Mouse (Mus musculus): ENCODE measurements at regions not wholly inside any gene's neighbourhood (a gene's known extent, or its start where the extent isn't known, plus 50 kb on each side); places are given as distances from the start of the nearest gene placed in this dataset.
A peak's percentile ranks its signal among the peaks of the same experiment; 100 is the strongest.

DNA sequence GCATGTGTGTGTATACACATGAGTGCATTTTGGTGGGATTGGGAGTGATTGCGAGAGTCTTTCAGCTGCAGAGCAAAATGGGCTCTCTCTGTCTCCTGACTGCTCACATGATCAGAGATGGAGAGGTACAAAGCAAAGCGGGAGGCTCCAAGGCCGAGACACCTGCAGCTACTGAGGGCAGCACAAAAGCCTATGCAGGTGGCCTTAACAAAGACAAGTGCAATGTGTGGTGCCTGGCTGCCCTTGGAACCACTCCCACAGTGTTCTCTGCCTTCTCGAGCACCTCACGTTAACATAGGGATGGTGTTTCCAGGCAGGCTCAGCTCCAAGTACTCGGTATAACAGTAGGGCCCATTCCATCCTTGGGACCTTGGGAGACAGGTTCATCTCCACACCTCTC is 539.3 kb downstream of the Med13l start:
- no peak for DNase-seq (ENCODE audit: low spot score)
- 70% methylated on average over 6 of the region's 6 CpGs for WGBS
- no peak for ATAC-seq (ENCODE audit: low read depth)

DNA sequence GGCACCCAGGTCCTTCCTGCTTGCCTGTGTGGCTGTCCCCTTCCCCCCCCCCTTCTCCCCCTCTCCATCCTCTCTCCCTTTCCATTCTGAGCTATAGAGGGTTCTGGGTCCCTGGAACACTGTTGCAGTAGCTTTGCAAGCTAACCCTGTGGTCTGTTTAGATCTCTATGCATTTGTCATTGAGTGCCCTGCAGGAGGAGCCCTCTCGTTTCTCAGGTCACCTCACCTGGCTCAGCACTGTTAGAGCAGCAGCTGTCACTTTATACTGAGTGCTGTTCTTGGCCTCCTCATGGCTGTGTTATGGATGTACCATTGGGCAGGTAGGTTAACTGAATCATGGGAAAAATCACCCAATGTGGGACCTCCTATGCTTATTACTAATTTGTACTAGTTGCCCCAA is 543.0 kb downstream of the Med13l start:
- H3K4me2 ChIP-seq (ENCODE audit: low read depth, low read length): no peak overlapping the region
- no peaks in the 10 kb centered on the region for H3K36me3 ChIP-seq (ENCODE audit: control insufficient read depth, insufficient read depth, low read length)
- H3K27ac ChIP-seq (replicated peaks; ENCODE audit: low read depth, low read length): no peak overlapping the region
- DNase-seq (ENCODE audit: low spot score): no peak
- no peaks in the 10 kb centered on the region for H3K27me3 ChIP-seq (replicated peaks; ENCODE audit: control insufficient read depth, insufficient read depth, low read length)
- no peak overlapping the region for H3K9ac ChIP-seq (ENCODE audit: low read depth, low read length)
- no peak overlapping the region for H3K4me3 ChIP-seq (ENCODE audit: low read depth, low read length)
- ATAC-seq (ENCODE audit: low read depth): no peak
- H3K4me1 ChIP-seq (ENCODE audit: control insufficient read depth, insufficient read depth, low read length): no peaks in the 10 kb centered on the region
- no peaks in the 10 kb centered on the region for H3K9me3 ChIP-seq (ENCODE audit: control insufficient read depth, low read length)
- 55% methylated on average over 1 of the region's 1 CpGs for WGBS

More for the DNA sequence above, 539.3 kb downstream of the Med13l start:
- H3K4me1 ChIP-seq (ENCODE audit: control insufficient read depth, insufficient read depth, low read length): no peaks in the 10 kb centered on the region
- H3K27ac ChIP-seq (replicated peaks; ENCODE audit: low read depth, low read length): no peak overlapping the region
- no peak overlapping the region for H3K4me3 ChIP-seq (ENCODE audit: low read depth, low read length)
- no peak overlapping the region for H3K9ac ChIP-seq (ENCODE audit: low read depth, low read length)
- H3K36me3 ChIP-seq (ENCODE audit: control insufficient read depth, insufficient read depth, low read length): no peaks in the 10 kb centered on the region
- H3K27me3 ChIP-seq (replicated peaks; ENCODE audit: control insufficient read depth, insufficient read depth, low read length): peaks cover 4% of the 10 kb centered on the region
- no peak overlapping the region for H3K4me2 ChIP-seq (ENCODE audit: low read depth, low read length)
- no peaks in the 10 kb centered on the region for H3K9me3 ChIP-seq (ENCODE audit: control insufficient read depth, low read length)

DNA sequence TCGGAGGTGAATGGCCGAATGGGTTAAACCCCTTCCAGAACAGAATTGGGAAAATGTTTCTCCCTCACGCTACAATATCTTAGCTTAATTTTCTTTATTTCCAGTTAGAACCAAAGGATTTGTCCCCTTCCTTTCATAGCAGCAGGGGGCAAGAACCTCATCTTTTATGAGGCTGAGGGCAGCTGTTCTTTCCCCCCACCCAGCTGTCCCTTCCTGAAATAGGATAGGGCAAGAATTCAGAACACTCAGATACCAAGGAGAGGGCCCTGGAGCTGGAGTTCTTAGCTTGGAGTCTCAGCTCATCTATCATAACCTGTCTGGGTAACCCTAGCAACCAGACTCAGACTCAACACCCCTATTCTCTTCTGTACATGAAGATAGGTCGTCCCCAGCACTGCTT is 547.4 kb downstream of the Med13l start:
- no peak overlapping the region for H3K4me2 ChIP-seq (ENCODE audit: low read depth, low read length)
- H3K9ac ChIP-seq (ENCODE audit: low read depth, low read length): no peak overlapping the region
- 60% methylated on average over 4 of the region's 4 CpGs for WGBS
- H3K27ac ChIP-seq (replicated peaks; ENCODE audit: low read depth, low read length): no peak overlapping the region
- DNase-seq (ENCODE audit: low spot score) (peak; percentile 20), ATAC-seq (ENCODE audit: low read depth) (no peak)
- H3K27me3 ChIP-seq (replicated peaks; ENCODE audit: control insufficient read depth, insufficient read depth, low read length): no peaks in the 10 kb centered on the region
- no peak overlapping the region for H3K4me3 ChIP-seq (ENCODE audit: low read depth, low read length)
- no peaks in the 10 kb centered on the region for H3K9me3 ChIP-seq (ENCODE audit: control insufficient read depth, low read length)
- H3K4me1 ChIP-seq (ENCODE audit: control insufficient read depth, insufficient read depth, low read length): 0 out of 2 replicates have a peak, but pooled peaks cover 5% of the 10 kb centered on the region
- no peaks in the 10 kb centered on the region for H3K36me3 ChIP-seq (ENCODE audit: control insufficient read depth, insufficient read depth, low read length)

DNA sequence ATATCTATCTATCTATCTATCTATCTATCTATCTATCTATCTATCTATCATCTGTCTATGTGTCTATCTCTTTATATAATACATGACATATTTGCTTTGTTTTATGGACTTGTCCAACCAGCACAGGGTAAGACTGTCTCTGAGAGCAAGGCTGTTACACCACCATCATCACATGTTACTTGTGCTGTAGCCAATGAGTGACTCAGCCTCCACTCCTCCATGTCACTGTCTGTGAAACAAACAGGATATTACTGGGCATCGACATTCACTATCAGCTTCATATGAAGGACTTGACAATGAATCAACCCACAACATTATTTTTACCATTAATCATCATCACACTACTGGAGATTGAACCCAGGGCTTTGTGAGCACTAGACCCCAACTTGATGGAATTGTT is 549.0 kb downstream of the Med13l start:
- Histone ChIP-seq H3K27ac (replicated peaks; ENCODE audit: low read depth, low read length) (no peak overlapping the region), H3K9me3 (ENCODE audit: control insufficient read depth, low read length) (no peaks in the 10 kb centered on the region), H3K36me3 (ENCODE audit: control insufficient read depth, insufficient read depth, low read length) (no peaks in the 10 kb centered on the region), H3K4me2 (ENCODE audit: low read depth, low read length) (no peak overlapping the region), H3K4me1 (ENCODE audit: control insufficient read depth, insufficient read depth, low read length) (0 out of 2 replicates have a peak, but pooled peaks cover 5% of the 10 kb centered on the region), H3K4me3 (ENCODE audit: low read depth, low read length) (no peak overlapping the region), H3K9ac (ENCODE audit: low read depth, low read length) (no peak overlapping the region), H3K27me3 (replicated peaks; ENCODE audit: control insufficient read depth, insufficient read depth, low read length) (no peaks in the 10 kb centered on the region)
- ATAC-seq (ENCODE audit: low read depth): no peak
- 92% methylated on average over 1 of the region's 1 CpGs for WGBS
- DNase-seq (ENCODE audit: low spot score): no peak

DNA sequence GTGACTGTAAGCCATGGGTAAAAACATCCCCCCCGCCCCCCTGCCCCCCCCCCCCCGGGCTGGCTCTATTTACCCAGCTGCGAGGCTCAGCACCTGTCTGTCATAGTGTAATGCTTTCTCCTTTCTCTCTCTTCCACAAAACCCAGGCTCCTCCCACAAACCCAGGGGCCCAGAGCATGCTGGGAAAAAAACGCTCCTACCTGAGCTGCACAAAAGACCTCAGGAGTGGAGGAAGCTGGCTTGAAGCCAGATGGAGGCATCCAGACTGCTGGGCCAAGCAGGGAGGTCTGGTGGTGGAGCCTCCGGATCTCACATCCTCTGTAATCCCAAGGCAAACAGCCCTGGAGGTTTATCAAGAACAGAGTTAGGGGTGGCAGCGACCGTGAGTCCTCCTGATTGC is 553.6 kb downstream of the Med13l start:
- no peak overlapping the region for H3K9ac ChIP-seq (ENCODE audit: low read depth, low read length)
- 47% methylated on average over 5 of the region's 7 CpGs for WGBS
- H3K4me2 ChIP-seq (ENCODE audit: low read depth, low read length): no peak overlapping the region
- no peak overlapping the region for H3K4me3 ChIP-seq (ENCODE audit: low read depth, low read length)
- no peak overlapping the region for H3K27ac ChIP-seq (replicated peaks; ENCODE audit: low read depth, low read length)
- no peaks in the 10 kb centered on the region for H3K9me3 ChIP-seq (ENCODE audit: control insufficient read depth, low read length)
- no peaks in the 10 kb centered on the region for H3K27me3 ChIP-seq (replicated peaks; ENCODE audit: control insufficient read depth, insufficient read depth, low read length)
- H3K36me3 ChIP-seq (ENCODE audit: control insufficient read depth, insufficient read depth, low read length): no peaks in the 10 kb centered on the region
- ATAC-seq (ENCODE audit: low read depth) (peak; percentile 85), DNase-seq (ENCODE audit: low spot score) (peak; percentile 75)
- H3K4me1 ChIP-seq (ENCODE audit: control insufficient read depth, insufficient read depth, low read length): 0 out of 2 replicates have a peak, but pooled peaks cover 5% of the 10 kb centered on the region

DNA sequence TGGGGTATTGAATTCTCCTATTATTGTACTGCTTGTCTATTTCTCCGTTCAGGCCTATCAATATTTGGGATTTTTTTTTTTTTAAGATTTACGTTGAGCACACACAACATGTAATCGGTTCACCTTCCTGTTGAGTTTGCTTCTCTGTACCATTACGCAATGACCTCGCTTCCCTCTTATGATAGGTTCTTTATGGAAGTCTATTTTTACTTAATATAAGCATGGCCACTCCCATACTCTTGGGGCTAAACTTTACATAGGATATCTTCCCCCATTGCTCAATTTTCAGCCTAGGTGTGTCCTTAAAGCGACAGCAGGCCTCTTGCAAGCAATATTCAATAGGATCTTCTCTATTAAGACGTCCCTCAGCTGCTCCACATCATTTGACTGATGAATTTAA is 544.7 kb upstream of the Tbx3 start:
- no peaks in the 10 kb centered on the region for H3K36me3 ChIP-seq (ENCODE audit: control insufficient read depth, insufficient read depth, low read length)
- DNase-seq (ENCODE audit: low spot score) (no peak), ATAC-seq (ENCODE audit: low read depth) (no peak)
- H3K4me3 ChIP-seq (ENCODE audit: low read depth, low read length): no peak overlapping the region
- no peak overlapping the region for H3K27ac ChIP-seq (replicated peaks; ENCODE audit: low read depth, low read length)
- 86% methylated on average over 7 of the region's 7 CpGs for WGBS
- H3K9ac ChIP-seq (ENCODE audit: low read depth, low read length): no peak overlapping the region
- H3K4me2 ChIP-seq (ENCODE audit: low read depth, low read length): no peak overlapping the region
- no peaks in the 10 kb centered on the region for H3K9me3 ChIP-seq (ENCODE audit: control insufficient read depth, low read length)
- H3K27me3 ChIP-seq (replicated peaks; ENCODE audit: control insufficient read depth, insufficient read depth, low read length): no peaks in the 10 kb centered on the region
- H3K4me1 ChIP-seq (ENCODE audit: control insufficient read depth, insufficient read depth, low read length): no peaks in the 10 kb centered on the region

DNA sequence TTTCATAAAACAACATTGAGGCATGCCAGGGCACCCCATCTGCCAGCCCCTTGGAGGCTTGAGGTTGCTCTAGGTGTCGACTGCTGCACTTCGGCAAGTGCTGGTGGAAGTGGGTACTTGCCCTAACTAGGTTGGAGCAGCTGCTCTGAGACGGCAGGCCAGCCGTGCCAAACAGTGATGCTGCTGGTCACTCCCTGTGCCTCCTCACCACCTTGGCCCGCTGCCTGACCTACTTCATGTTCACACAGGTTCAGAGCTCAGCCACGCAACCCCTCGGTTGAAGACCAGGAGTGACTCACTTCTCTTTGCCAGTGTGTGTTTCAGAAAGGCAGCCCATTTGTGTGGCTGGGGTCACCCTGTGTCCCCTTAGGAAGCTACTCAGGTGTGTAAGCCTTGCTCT is 540.3 kb upstream of the Tbx3 start:
- 87% methylated on average over 7 of the region's 7 CpGs for WGBS

DNA sequence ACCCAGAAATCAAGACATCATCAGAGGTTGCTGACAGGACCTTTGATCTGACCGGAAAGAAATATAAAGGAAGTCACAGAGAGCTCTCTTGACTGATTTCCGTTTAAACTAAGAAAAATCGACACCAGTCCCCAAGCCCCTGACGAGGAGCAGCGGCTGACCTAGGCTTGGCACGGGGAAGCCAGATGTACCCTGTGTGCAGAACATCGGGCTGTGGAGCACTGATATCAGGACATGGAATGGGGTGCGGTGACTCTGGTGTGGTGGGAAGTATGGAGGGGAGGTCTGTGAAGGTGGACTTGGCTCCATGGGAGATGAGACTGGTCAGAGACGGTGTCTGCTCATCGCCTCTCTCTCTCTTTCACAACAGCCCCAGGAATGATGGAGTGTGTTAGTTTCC is 539.0 kb upstream of the Tbx3 start:
- H3K4me1 ChIP-seq (ENCODE audit: control insufficient read depth, insufficient read depth, low read length): peaks cover 4% of the 10 kb centered on the region; the same call in 1 of the 2 replicates
- H3K4me3 ChIP-seq (ENCODE audit: low read depth, low read length): no peak overlapping the region
- peaks cover 6% of the 10 kb centered on the region; the same call in 1 of the 2 replicates for H3K27me3 ChIP-seq (replicated peaks; ENCODE audit: control insufficient read depth, insufficient read depth, low read length)
- H3K27ac ChIP-seq (replicated peaks; ENCODE audit: low read depth, low read length): no peak overlapping the region
- no peak overlapping the region for H3K4me2 ChIP-seq (ENCODE audit: low read depth, low read length)
- H3K36me3 ChIP-seq (ENCODE audit: control insufficient read depth, insufficient read depth, low read length): no peaks in the 10 kb centered on the region
- ATAC-seq (ENCODE audit: low read depth) (no peak), DNase-seq (ENCODE audit: low spot score) (no peak)
- 44% methylated on average over 10 of the region's 10 CpGs for WGBS
- H3K9ac ChIP-seq (ENCODE audit: low read depth, low read length): no peak overlapping the region
- no peaks in the 10 kb centered on the region for H3K9me3 ChIP-seq (ENCODE audit: control insufficient read depth, low read length)

More for the DNA sequence above, 540.3 kb upstream of the Tbx3 start:
- H3K9me3 ChIP-seq (ENCODE audit: control insufficient read depth, low read length): no peaks in the 10 kb centered on the region
- ATAC-seq (ENCODE audit: low read depth): no peak
- no peak overlapping the region for H3K27ac ChIP-seq (replicated peaks; ENCODE audit: low read depth, low read length)
- no peak overlapping the region for H3K9ac ChIP-seq (ENCODE audit: low read depth, low read length)
- H3K27me3 ChIP-seq (replicated peaks; ENCODE audit: control insufficient read depth, insufficient read depth, low read length): peaks cover 6% of the 10 kb centered on the region; the same call in 1 of the 2 replicates
- no peak overlapping the region for H3K4me3 ChIP-seq (ENCODE audit: low read depth, low read length)
- no peak overlapping the region for H3K4me2 ChIP-seq (ENCODE audit: low read depth, low read length)
- peaks cover 4% of the 10 kb centered on the region; the same call in 1 of the 2 replicates for H3K4me1 ChIP-seq (ENCODE audit: control insufficient read depth, insufficient read depth, low read length)
- DNase-seq (ENCODE audit: low spot score): no peak
- H3K36me3 ChIP-seq (ENCODE audit: control insufficient read depth, insufficient read depth, low read length): no peaks in the 10 kb centered on the region

DNA sequence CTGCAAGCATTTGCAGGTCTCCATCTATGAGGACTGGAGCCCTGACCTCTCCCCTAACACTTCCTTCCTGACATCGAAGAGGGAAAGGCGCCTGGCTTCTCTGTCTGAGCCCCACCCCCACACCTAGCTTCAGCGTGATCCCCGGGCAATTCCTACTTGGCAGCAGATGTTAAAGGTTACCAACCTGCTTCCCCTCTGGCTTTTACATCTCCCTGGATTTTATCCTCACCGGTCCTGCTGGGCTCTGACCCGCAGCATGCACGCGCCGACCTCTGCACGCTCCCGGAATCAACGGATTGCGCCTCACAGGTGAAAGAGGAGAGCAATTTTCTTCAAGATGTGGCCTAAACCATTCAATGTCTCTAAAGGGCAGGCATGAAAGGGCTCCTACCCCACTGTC is 537.1 kb upstream of the Tbx3 start:
- ATAC-seq (ENCODE audit: low read depth): no peak
- Histone ChIP-seq H3K36me3 (ENCODE audit: control insufficient read depth, insufficient read depth, low read length) (no peaks in the 10 kb centered on the region), H3K4me3 (ENCODE audit: low read depth, low read length) (no peak overlapping the region), H3K4me1 (ENCODE audit: control insufficient read depth, insufficient read depth, low read length) (peaks cover 7% of the 10 kb centered on the region; the same call in 1 of the 2 replicates), H3K4me2 (ENCODE audit: low read depth, low read length) (no peak overlapping the region), H3K9me3 (ENCODE audit: control insufficient read depth, low read length) (no peaks in the 10 kb centered on the region), H3K9ac (ENCODE audit: low read depth, low read length) (no peak overlapping the region), H3K27ac (replicated peaks; ENCODE audit: low read depth, low read length) (no peak overlapping the region), H3K27me3 (replicated peaks; ENCODE audit: control insufficient read depth, insufficient read depth, low read length) (peaks cover 6% of the 10 kb centered on the region; the same call in 1 of the 2 replicates)
- DNase-seq (ENCODE audit: low spot score): no peak
- 22% methylated on average over 13 of the region's 13 CpGs for WGBS

All from embryonic facial prominence, embryonic 14.5 days (tissue).